Mouse (Mus musculus) ZHBTc4 (cell line): ENCODE data around the gene Fam189b.
"Not testable (repeated sequence)": the region's sequence is repeated elsewhere in the genome, so short reads cannot be mapped to it uniquely, and the experiment has no call there.

Experiments
- DNase-seq: peaks from one replicate; pipeline ENCODE4 v3.0.0-alpha.2; 2011; ENCODE audit warnings: low read depth, low spot score

Fam189b gene

DNA sequence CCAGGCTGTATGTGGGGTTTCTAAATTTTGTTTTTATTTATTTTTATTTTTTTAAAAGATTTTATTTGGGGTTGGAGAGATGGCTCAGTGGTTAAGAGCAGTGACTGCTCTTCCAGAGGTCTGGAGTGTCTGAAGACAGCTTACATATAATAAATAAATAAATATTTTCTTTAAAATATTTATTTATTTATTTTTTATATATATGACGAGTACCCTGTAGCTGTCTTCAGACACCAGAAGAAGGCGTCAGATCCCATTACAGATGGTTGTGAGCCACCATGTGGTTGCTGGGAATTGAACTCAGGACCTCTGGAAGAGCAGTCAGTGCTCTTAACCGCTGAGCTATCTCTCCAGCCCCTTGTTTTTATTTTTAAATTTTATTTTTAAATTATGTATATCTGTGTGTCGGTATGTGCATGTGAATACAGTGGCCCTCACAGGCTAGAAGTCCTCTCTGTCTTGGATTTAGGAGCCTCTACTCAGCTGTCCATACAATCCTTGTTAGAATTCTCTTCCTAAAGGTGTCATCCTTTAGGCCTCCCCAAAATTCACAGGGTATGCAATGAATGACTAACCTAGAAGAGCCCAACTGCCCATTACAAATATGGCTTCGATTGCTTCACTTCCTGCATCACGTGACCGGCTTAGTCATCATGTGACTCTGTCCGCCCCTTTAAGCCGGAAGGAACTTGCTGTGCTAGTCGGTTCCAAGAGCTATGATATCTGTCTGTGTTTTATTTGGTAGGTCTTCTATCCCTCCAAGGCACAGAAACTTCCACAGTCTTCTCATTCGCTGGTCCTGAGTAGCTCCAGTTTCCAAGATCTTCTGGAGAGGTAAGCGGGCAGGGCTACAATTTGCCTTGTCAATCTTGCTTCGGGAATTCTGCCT, 19.6 kb downstream of the Fam189b start, which contains the start of gene Gba:
Gba (plus strand) TSS at position 676 of the 889 bp plus-strand sequence.
- DNase-seq = peak; percentile 94

GRCm38 (mm10) chr3:89203142-89203514, 20.2 kb downstream of the Fam189b start:
- DNase-seq = no peak

GRCm38 (mm10) chr3:89206079-89206478, 23.1 kb downstream of the Fam189b start:
- DNase-seq = no peak

DNA sequence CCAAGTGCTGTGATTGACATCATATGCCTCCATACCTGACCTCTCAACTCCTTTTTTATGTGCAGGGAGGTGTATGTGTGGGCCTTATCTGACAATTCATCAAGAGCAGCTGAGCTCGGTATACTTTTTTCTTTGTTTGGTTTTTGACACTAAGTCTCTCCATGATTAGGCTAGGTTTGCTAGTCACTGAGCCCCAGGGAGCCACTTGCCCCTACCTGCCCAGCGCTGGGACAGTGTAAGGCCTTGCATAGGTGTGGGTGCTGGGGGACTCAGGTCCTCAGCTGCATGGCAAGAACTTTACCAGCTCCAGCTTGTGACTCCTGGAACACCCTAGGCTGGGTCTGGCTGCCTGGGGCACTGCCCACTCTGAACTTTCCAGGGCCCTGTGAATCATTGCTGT, 23.8 kb downstream of the Fam189b start:
- DNase-seq = no peak

DNA sequence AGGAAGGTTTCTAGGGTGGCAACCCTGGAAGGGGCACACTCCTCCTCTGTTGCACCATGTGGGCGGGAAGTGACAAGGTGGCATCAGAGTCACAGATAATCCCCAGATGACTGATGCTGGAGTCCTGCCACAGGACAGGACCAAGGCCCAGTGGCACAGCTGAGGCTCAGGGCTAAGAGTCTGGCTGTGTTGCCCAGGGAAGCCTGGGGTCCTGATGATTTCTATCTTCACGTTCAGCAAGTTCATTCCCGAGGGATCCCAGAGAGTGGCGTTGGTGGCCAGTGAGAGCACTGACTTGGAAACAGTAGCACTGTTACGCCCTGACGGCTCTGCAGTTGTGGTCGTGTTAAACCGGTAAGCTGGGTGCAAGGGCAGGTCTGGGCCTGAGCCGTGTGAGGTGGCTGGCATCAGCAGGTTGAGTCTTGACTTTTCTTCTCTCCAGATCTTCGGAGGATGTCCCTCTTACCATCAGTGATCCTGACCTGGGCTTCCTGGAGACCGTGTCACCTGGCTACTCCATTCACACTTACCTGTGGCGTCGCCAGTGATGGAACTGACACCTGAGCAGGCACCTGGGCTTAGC, 25.2 kb downstream of the Fam189b start:
- no peak for DNase-seq

DNA sequence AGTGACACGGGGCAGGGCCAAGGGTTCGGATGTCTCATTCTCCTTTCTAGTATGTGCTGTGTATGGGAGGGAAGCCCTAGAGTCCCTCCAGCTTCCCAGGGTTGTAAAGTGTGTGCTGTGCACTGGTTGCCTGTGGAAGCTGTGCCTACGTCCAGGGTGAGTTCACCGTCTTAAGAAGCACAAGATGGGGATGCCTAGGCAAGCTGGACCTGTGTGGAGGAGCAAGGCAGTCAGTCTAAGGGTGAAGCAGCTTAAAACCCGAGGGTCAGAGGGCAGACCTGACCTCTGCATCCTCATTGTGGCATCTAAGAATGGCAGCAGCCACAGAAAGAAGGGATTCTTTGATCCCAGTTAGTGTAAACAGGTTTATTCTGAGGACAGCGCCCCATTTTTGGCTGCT, 25.8 kb downstream of the Fam189b start:
- no peak for DNase-seq

- DNase-seq = no peak
Measured at GRCm38 (mm10) chr3:89209731-89210130, 26.8 kb downstream of the Fam189b start.

- no peak for DNase-seq
Measured at GRCm38 (mm10) chr3:89210162-89210561, 27.2 kb downstream of the Fam189b start.

DNA sequence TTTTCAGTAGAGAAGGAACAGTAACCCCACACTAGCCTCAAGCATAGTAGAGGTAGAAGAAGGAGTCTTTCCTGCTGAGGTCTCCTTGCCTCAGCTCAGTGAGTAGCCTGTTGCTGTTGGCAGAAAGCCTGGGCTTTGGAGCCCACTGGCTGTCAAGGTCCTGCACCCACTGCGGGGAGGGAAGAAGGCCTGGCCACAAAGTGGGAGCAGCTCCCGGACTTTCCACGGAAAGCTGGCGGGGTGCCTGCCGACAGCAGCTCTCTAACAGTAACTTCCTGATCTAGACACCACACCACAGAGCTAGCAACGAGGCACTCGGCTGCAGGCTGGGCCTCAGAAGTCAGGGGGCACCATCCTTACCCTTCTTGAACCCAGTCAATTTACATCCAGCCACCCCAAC, 27.8 kb downstream of the Fam189b start:
- DNase-seq = no peak

DNA sequence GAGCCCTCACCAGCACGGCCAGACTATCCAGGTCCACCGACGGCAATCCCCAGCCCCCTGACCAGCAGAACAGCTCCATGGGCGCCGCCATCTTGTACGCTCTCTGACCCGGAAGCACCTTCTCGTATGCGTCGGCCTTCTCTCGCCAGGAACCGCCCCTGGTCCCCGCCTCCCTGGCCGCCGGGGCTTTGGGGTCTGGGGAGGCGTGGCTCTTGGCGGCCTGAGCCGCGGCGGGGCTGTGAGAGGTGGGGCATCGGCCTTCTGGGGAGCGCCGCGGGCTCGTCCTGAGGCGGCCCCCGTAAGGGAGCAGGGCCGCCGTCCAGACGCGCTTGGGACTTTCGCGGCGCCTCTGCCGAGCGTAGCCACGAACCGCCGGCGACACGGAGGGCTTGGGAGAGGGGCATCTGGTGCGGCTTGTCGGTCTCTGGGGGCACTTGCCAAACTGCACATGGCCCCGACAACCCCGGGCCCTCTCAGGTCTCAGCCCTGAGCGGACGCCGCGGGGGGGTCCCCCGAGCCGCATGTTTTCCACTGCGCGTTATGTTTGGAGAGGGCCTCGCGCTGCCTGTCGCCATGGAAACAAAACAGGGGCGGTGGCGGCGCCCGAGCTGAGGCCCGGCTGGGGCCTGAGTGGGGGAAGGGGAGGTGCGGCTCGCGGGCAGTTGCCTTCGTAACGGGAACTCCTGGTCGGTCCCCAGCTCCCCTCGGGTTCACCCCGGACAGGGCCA, 31.0 kb downstream of the Fam189b start:
- peak; percentile 96 for DNase-seq

GRCm38 (mm10) chr3:89214681-89215411, 31.9 kb downstream of the Fam189b start, which contains the start of gene Thbs3:
Gene Thbs3 (plus strand): TSS chr3:89215180.
- no peak for DNase-seq

GRCm38 (mm10) chr3:89215853-89216252, 32.9 kb downstream of the Fam189b start:
- DNase-seq = peak; percentile 92

DNA sequence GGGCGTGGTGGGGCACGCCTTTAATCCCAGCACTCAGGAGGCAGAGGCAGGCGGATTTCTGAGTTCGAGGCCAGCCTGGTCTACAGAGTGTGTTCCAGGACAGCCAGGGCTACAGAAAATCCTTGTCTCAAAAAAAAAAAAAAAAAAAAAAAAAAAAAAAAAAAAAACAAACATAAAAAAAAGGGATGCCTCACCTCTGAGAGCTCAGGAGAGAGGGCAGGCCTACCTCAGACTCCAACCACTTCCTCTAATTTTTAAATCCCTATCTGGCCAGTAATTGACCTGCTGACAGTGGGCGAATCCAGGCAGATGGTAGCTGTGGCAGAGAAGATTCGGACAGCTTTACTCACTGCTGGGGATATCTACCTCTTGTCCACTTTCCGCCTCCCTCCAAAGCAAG, 33.5 kb downstream of the Fam189b start:
- DNase-seq = not testable (repeated sequence)

DNA sequence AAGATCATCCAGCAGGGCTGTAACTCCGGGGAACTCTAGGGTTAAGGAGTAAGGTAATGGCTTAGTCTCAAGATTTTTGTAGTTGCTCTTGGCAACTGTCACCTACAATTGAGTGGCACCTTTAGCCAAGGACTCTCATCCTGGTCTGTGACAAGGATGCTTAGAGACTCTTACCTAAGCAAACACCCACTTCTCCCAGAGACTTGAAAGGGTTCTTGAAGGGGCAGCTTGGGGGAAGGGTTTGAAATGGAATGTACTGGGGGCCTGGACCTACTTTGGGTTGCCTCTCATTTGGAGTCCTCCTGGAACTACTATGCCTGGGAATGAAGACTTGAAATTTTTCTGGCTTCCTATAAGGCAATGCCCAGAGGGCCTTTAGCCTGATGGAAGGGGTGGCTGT, 35.3 kb downstream of the Fam189b start:
- DNase-seq = no peak

- DNase-seq = no peak
Measured at GRCm38 (mm10) chr3:89219546-89219945, 36.6 kb downstream of the Fam189b start.

DNA sequence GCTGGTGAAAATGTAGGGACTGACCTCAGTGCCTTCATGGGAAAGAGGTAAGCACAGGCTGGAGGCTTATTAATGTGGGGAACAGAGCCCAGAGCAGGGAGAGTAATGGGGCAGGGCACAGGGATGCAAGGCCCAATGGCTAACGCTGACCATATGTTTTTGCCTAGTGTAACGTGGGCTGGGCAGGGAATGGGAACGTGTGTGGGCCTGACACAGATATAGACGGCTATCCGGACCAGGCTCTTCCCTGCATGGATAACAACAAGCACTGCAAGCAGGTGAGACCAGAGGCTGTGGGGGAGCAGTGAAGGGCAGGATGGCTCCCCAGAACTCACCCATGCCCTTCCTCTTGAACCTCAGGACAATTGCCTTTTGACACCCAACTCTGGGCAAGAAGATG, 38.2 kb downstream of the Fam189b start:
- no peak for DNase-seq

- DNase-seq = no peak
Measured at GRCm38 (mm10) chr3:89224796-89225195, 41.9 kb downstream of the Fam189b start.

GRCm38 (mm10) chr3:89225321-89225815, 42.4 kb downstream of the Fam189b start:
- DNase-seq = peak; percentile 53

- peak; percentile 92 for DNase-seq
Measured at GRCm38 (mm10) chr3:89225918-89226317, 43.0 kb downstream of the Fam189b start.

DNA sequence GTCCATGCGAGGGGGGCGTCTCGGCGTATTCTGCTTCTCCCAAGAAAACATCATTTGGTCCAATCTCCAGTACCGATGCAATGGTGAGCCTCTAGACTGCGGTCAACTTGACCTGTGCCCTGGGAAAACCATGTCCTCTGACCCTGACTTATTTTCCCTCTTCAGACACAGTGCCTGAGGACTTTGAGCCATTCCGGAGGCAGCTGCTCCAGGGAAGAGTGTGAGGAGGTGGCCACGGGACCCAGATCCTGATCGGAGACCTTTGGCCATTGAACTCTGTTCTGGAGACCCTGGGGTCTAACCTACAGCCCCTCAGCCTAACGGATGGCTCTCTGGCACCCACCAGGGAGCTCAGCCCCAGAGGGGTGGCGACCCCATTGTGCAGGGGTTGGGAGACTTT, 43.4 kb downstream of the Fam189b start:
- no peak for DNase-seq

DNA sequence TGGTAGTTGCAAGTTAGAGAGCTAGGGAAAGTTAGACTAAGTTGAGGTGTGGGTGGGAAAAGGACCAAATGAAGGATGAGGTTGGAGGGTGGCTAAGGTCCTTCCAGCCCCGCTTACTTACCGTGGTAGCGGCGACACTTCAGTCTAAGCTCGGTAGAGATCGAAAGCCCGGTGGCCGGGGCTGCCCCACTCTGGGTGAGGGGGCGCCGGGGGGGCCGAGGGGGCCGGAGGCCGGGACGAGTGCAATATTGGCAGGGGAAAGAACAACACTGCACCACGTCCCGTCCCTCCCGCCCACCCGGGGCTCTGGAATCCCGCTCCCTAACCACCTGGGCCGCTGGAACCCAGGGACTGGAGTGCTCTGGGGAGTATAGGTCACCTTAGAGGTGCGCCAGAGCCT, 44.0 kb downstream of the Fam189b start, which contains the start of gene Mtx1:
Mtx1 (minus strand) TSS at position 189 of the 400 bp plus-strand sequence.
- no peak for DNase-seq
